Mouse (Mus musculus): ENCODE data around the gene Crhr1.
A peak's percentile ranks its signal among the peaks of the same experiment; 100 is the strongest.
"Not testable (repeated sequence)": the region's sequence is repeated elsewhere in the genome, so short reads cannot be mapped to it uniquely, and the experiment has no call there.

Crhr1 gene

DNA sequence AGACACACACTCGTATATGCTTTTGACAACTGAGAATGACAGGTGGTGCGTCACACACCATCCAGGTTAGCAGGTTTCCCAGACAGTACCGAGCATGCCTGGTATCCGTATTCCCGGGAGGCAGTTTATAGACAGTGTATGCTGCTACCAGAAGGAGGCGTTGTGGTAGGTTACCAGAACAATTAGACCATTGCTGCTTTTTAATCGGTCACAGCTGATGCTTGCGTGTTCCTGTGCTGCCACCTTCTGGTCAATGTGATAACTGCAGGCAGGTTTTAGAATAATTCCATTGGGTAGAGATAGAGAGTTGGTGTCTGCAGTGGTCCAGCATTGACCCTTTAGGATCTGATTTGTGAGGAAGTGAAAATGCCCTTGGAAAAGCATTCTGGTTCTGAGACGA is 63.1 kb downstream of the Crhr1 start:
- DNase-seq (ENCODE audit: low spot score): peak; percentile 95

DNA sequence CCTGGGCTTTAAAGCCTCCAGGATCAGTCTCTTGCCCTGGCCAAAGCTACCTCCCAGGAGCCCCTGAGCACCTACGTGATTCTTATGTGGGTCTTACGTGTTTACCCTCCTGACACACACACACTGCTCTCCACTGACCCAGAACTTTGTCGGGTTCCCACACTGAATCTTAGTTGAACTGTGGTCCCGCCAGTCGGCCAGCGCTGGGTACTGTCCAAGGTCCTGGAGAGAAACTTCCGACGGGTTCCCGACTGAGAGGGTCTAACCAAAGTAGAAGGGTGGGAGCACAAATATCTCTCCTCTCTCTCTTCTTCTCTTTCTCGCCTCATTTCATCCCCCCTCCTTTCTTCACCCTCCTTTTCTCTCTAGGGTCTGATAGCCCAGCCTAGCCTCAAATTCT is 65.2 kb downstream of the Crhr1 start:
- DNase-seq (ENCODE audit: low spot score): peak; percentile 68

DNA sequence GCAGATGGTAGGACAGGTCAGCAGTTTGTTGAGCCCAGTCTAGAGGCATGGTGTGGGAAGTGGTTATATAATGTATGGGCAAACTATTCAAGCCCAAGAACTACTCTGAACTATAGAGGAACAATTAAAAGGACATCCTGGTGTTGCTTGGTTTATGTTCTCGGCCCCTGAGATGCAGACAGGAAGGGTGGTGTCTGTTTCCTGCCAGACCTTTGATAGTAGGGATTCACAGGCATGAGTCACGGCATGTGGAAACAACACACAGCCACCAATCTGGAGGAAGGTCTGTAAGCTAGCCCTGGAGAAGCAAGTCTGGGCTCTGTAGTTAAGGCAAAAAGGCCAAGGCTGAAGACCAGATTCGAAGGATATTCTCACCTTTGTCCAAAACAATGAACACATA is 70.6 kb downstream of the Crhr1 start:
- no peak for DNase-seq (ENCODE audit: low spot score)

DNA sequence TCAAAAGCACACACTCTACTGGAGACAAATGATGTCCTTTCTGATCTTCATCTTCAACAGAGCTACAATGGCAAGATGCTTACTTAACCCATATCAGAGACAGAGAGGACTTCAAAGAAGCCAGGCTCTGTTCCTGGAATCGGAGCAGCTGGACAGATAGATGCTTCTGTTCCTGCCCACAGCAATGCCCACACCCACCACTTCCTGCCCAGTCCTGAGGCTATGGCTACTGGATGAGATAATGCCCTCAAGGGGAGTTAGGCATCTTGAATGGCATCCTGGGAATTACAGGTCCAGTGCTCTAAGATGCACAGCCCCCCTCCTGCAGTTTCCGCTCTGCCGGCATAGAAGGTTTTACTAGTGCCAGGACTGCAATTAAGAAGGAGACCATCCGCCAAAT is 73.9 kb downstream of the Crhr1 start:
- no peak for DNase-seq (ENCODE audit: low spot score)

DNA sequence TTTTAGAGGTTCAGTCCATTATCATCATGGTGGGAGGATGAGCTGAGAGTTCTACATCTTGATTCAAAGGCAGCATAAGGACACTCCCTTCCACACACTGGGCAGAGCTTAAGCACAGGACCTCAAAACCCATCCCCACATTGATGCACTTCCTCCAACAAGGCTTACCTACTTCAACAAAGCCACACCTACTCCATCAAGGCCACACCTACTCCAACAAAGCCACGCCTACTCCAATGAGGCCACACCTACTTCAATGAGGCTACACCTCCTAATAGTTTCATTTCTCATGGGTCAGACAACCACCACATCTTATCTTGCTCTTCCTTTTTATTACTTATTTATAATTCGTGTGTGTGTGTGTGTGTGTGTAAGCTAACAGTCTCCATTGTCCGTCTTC is 76.4 kb downstream of the Crhr1 start:
- DNase-seq (ENCODE audit: low spot score): no peak

DNA sequence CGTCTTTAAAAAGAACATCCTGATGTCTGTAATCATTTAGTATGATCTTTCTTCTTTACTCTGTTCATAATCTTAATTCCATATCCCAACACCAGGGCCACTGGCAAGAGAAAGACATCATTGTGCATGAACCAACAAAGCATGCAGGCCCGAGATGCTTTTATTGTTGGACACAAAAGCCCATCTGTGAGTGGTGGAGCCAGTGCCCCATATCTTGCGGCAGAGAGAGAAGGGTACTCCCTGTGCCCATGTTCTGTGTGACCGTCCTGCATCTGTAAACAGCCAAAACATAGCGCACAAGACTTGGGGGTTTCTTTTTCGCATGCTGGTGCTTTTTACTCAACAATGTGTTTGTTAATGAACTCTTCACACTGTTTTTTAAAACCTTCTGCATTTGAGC is 78.6 kb downstream of the Crhr1 start:
- no peak for DNase-seq (ENCODE audit: low spot score)

DNA sequence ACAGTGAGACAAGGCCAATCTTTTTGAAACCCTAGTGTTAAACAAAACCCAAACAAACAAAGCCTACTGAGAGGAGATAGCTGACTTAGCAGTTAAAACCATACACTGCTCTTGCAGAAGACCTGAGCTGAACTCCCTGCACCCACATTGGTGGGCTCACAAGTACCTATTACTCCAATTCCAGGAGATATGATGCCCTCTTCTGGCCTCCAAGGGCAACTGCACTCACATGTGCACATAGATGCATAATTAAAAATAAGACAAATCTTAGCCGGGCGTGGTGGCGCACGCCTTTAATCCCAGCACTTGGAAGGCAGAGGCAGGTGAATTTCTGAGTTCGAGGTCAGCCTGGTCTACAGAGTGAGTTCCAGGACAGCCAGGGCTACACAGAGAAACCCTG is 81.5 kb downstream of the Crhr1 start:
- DNase-seq (ENCODE audit: low spot score): not testable (repeated sequence)

DNA sequence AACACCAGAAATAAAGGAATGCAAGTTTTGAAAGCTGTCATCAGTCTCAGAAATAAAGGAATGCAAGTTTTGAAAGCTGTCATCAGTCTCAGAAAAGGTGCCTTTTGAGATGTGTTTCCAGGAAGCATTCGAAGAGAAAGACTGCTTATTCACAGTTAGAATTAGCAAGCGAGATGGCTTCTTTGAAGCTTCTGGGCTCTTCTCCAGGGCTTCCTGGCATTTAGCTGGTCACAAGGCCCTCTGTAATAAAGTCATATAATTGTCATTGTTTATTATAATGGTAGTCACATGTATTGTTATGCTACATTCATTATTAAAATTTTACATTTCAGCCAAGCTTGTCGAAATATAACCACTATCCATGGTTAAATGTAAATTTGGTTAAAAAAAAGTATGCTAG is 85.4 kb downstream of the Crhr1 start:
- DNase-seq (ENCODE audit: low spot score): no peak

DNA sequence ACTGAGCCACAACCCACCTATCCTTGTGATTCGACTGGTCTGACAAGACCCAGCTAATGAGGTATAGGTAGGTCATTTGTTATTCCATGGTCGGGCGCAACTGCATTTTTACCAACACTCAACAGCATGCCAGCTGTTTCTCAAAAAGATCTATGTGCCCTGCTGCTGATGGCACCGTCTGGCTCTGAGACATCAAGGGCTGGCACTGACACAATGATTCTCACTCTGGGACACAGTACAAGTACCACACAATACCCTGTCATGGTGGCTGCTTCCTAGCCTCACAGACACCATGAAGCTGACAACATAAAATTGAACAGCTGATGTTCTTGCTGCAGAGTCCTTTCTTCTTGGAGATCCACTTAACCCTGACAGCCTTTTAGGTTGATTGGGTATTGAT is 87.6 kb downstream of the Crhr1 start:
- no peak for DNase-seq (ENCODE audit: low spot score)

DNA sequence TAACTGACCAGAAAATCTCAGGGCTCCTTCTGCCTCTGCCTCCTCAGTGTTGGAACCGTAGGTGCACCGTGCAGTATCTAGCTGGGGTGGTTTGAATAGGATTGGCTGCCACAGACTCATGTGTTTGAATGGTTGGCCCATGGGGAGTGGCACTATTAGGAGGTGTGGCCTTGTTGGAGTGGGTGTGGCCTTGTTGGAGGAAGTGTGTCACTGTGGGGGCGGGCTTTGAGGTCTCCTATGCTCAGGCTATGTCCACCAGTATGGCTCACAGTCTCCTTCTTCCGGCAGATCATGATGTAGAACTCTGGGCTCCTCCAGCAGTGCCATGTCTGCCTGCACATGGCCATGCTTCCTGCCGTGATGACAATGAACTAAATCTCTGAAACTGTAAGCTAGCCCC is 89.1 kb downstream of the Crhr1 start:
- no peak for DNase-seq (ENCODE audit: low spot score)

DNA sequence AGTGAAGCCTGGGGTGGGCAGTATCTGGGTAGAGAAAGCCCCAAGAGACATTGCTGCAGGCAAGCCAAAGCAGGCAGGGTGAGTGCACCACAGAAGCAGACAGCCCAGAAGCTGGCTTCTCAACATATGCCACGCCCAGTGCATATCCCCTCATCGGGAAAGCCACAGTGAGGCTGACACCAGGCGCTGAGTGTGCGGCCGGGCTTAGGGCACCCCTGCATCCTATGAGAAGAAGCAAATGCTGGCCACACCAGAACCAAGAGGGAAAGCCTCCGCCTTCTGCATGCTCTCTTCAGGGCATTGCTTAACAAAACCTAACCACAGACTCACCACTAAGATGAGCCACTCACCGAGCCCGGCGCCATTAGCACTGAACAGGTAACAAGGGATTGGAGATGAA is 90.6 kb downstream of the Crhr1 start:
- no peak for DNase-seq (ENCODE audit: low spot score)
